Mouse (Mus musculus) mesoderm, embryonic 11.5 days (tissue): Measurements from ENCODE around the gene Edaradd.

ENCODE experiments used
- DNase-seq: peaks from one replicate; pipeline ENCODE4 v3.0.0-alpha.2; 2012; ENCODE audit warnings: low read depth, low spot score

Gene Edaradd

DNA sequence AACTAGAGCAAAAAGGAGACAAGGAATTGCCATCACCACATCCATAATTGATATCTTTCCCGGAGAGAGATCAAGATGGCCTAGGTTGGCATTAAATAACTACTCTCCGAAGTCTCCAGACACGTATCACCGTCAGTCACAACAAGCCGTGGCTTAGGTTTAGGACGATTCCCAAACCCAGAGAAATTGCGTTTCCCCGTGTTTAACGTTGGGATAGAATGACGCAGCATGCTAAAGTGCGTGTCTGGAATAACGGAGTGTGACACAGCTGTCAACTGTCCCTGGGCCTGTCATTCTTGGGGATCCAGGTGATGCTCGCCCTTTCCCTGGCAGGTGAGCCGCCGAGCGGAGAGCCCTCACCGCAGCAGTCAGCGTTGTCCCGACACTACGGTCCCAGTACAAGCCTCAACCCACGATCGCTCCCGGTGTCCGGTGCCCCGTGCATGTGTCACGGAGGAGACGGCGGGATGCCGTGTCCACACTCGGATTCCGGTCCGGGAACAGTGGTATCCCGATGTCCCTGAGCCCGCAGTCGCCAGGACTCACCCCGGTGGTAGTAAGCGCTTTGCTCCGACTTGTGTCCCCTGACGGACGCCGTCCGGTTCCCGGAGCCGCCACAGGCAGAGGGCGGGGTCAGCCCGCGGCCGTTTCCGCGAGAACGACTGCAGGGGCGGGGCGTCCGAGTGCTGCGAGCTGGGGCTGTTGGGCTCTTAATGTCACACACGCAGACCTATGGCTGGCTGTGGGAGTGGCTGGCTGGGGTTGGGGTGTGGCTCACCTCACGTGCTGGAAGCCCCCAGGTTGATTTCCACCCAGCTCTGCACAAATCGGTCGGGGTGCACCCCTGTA lies 59.1 kb downstream of the Edaradd start:
- DNase-seq = peak; percentile 86

- peak; percentile 13 for DNase-seq
Measured at GRCm38 (mm10) chr13:12460443-12460842, 59.8 kb downstream of the Edaradd start.

- no peak for DNase-seq
Measured at GRCm38 (mm10) chr13:12456711-12457110, 63.5 kb downstream of the Edaradd start.

DNA sequence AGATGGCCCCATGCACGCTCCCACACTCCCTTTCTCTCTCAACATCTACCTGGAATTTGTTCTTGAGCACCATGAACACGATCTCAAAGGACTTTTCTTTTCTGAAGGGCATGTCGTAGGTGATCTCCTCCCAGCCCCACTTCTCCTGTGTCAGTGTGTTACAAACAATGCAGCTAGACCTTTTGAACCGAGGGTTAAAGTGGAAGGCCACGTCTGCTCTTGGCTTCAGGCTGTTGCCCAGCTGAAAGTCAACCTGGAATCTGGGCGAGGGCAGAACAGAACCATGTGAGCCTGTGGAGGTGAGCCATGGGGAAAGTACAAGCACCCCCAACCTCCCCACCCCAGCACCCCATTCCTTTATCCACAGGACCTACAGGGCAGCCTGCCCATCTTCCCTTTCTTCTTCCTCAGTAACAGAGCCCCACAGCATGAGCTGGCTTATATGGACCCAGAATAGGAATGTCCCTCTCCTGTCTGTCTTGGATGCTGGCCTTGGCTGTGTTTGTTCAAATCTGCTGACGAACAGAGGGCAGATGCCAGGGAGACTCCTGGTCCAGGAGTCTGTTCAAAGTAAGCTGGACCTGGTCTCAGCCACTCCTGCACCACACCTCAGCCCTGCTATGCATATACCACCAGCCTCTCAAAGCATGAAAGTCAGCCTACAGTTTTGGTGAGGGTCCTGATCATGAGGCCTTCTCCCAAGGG lies 65.4 kb downstream of the Edaradd start:
- no peak for DNase-seq

DNA sequence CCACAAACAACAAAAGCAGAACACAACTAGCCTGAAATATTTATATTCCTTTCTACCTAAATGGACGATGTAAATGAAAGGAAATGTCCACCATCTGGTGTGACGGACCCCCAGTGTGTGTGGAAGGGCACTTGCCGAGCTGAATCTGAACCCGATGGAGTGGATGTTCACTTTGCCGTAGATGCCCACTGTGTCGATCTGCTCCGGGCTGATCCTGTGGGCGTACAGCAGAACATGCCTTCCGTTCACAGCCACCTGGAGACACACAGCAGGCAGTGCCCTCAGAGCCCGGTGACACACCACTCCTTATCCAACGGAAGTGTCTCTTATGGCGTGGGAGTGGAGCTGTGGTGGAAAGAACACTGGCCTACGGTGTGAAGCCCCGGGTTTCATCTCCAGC lies 67.1 kb downstream of the Edaradd start:
- DNase-seq = no peak

- DNase-seq = no peak
Measured at GRCm38 (mm10) chr13:12442008-12442587, 78.1 kb downstream of the Edaradd start.

GRCm38 (mm10) chr13:12440813-12441212 lies 79.4 kb downstream of the Edaradd start:
- DNase-seq = no peak

DNA sequence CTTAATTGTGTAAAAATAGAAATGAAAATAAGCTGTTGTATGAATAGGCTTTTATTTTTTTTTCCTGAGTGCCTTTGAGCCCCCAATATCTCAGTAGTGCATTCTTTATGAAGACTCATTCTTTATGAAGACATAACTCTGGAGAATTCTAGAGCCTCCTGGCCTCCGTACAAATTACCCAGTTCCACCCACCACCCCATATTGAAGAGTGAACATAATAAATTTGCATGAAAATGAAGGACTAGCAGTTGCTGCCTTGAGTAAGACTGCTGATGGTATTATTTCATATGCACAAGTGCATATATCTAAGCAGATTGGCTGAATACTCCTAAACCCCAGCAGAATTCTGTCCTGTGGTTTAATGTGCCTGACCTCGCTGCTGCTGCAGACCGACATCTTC lies 80.7 kb downstream of the Edaradd start:
- no peak for DNase-seq

DNA sequence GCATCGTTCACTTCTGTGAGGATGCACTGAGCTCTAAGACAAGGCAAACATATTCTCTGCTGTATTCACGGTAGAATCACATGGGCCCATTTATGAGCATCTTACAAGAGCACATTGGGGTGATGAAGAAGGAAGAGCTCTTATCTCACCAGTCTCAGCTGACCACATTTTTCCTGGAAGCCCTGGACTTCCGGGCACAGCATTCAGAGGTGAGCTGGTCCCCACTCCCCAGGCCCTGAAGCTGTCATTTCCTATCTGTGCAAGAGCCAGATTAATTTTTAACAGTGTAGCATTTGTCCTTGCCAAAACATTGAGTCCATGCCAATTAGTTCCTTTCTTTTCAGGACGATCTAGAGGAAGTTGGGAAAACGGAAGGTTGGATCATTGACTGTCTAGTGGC lies 86.4 kb downstream of the Edaradd start:
- no peak for DNase-seq

- no peak for DNase-seq
Measured at GRCm38 (mm10) chr13:12428556-12428955, 91.7 kb downstream of the Edaradd start.
